1 mouse cellular context compared by ENCODE assay signal in the genomic region with DNA sequence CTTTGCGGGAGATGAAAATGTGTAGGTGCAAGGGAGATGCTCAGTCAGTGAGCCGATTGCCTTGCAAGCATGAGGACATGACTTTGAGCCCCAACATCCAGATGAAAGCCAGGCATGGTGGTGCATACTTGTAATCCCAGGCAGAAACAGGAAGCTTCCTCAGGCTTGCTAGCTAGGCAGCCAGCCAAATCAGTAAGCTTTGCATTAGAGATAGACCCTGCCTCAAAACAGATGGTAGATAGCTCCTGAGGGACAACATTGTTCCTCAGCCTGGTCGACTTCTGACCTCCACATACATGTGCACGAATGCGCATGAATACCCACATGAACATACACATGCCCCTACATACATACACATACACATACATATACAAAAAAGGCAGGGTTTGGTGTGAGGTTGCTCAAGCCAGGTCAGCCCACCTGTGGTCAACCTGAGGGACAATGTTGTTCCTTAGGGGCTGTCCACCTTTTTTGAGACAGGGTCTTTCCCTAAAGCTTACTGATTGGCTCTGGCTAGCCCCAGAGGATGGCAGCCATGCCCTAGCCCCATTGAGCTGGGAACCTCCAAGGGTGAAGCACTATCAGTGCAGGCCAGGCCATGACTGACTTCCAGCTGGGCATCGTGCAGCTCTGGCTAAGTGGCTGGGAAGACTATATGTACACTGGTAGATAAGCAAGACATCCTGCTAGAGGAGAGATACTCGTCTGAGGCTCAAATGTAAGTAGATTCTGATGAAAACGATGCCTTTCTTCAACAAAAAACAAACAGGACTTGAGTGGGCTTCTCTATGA.
TF ChIP-seq lines count a peak whose summit lies in the region.

No protein-coding gene starts in this region.

TF ChIP-seq in MEL, 35 proteins besides CTCF, POLR2A, EP300 and RAD21 (continued from another document):
- no peak for TF ChIP-seq GABPA (IDR thresholded peaks at IDR 0.05; ENCODE audit: low read depth, low read length)
- TF ChIP-seq GATA1 (IDR thresholded peaks at IDR 0.05; ENCODE audit: low read depth, low read length), result peak; percentile 94
- TF ChIP-seq ZNF384 (IDR thresholded peaks at IDR 0.05; ENCODE audit: low read depth, low read length), result 0 out of 2 replicates have a peak, but pooled peaks have one; percentile 10
- TF ChIP-seq MYC (IDR thresholded peaks at IDR 0.05; ENCODE audit: low read depth, low read length), result 0 out of 2 replicates have a peak, but pooled peaks have one; percentile 64
- TF ChIP-seq SIN3A (IDR thresholded peaks at IDR 0.05; ENCODE audit: low read length), result peak; percentile 25
- 0 out of 2 replicates have a peak, but pooled peaks have one; percentile 12 for TF ChIP-seq ZMIZ1 (IDR thresholded peaks at IDR 0.05; ENCODE audit: low read depth, low read length)
- peak; percentile 47; the same call in 1 of the 2 replicates for TF ChIP-seq MAX (IDR thresholded peaks at IDR 0.05; ENCODE audit: low read length)
- peak; percentile 25; the same call in 1 of the 2 replicates for TF ChIP-seq MXI1 (IDR thresholded peaks at IDR 0.05; ENCODE audit: low read depth, low read length)
- 0 out of 2 replicates have a peak, but pooled peaks have one; percentile 9 for TF ChIP-seq TBP (IDR thresholded peaks at IDR 0.05; ENCODE audit: low read depth, low read length)
TF ChIP-seq in MEL: peak in this region for 12.
